Mouse (Mus musculus) lung, postnatal 25 days (tissue): ENCODE results near the gene Abhd11.

Source experiments
- DNase-seq: peaks from one replicate; pipeline ENCODE4 v3.0.0; 2022; ENCODE audit warnings: low spot score

The Abhd11 gene

GRCm38 (mm10) chr5:134986298-134987268 lies 22.4 kb upstream of the Abhd11 start:
- DNase-seq, result no peak

- no peak for DNase-seq
Observed at GRCm38 (mm10) chr5:134989166-134989565, 19.8 kb upstream of the Abhd11 start.

- DNase-seq, result peak; percentile 65
Observed at GRCm38 (mm10) chr5:134989741-134990140, 19.2 kb upstream of the Abhd11 start.

- peak; percentile 67 for DNase-seq
Observed at GRCm38 (mm10) chr5:134992566-134992965, 16.4 kb upstream of the Abhd11 start.

GRCm38 (mm10) chr5:134998359-134998758 lies 10.6 kb upstream of the Abhd11 start:
- no peak for DNase-seq

GRCm38 (mm10) chr5:134999797-135000196 lies 9.2 kb upstream of the Abhd11 start:
- DNase-seq, result no peak

GRCm38 (mm10) chr5:135000751-135001150 lies 8.2 kb upstream of the Abhd11 start:
- DNase-seq, result no peak

- DNase-seq, result peak; percentile 92
Observed at GRCm38 (mm10) chr5:135001309-135001708, 7.6 kb upstream of the Abhd11 start.

- DNase-seq, result peak; percentile 84
Observed at GRCm38 (mm10) chr5:135002151-135002550, 6.8 kb upstream of the Abhd11 start.

- DNase-seq, result peak; percentile 89
Observed at GRCm38 (mm10) chr5:135007802-135008571, 965 bp upstream of the Abhd11 start.

GRCm38 (mm10) chr5:135009590-135010319 lies 803 bp downstream of the Abhd11 start:
- peak; percentile 88 for DNase-seq

GRCm38 (mm10) chr5:135010320-135010709 lies 1.4 kb downstream of the Abhd11 start:
- DNase-seq, result no peak

- DNase-seq, result no peak
Observed at GRCm38 (mm10) chr5:135010841-135011743, 2.1 kb downstream of the Abhd11 start.

- no peak for DNase-seq
Observed at GRCm38 (mm10) chr5:135011809-135012613, 3.1 kb downstream of the Abhd11 start.

GRCm38 (mm10) chr5:135012671-135013441 lies 3.9 kb downstream of the Abhd11 start:
- peak; percentile 83 for DNase-seq

- peak; percentile 86 for DNase-seq
Observed at GRCm38 (mm10) chr5:135015497-135015896, 6.5 kb downstream of the Abhd11 start.

- DNase-seq, result no peak
Observed at GRCm38 (mm10) chr5:135016224-135016759, 7.3 kb downstream of the Abhd11 start.

GRCm38 (mm10) chr5:135021814-135022213 lies 12.9 kb downstream of the Abhd11 start:
- peak; percentile 88 for DNase-seq
